Mouse (Mus musculus) embryonic stem cell, embryonic (primary cell): ENCODE data around the gene Slc10a1.

ENCODE experiments used
- CTCF ChIA-PET, 4 experiments: fragments of 300-600 bp in 2 of 4; fragments of 350-600 bp in 2 of 4; sonication (Branson Sonifier 250); formaldehyde crosslinking; loops; one replicate each; lab custom pipeline; 2022; ENCODE audit warnings: inconsistent platforms in 2 of 4; lab: Charles Lee
- POLR2A ChIA-PET, 4 experiments: fragments of 300-600 bp in 2 of 4; fragments of 350-600 bp in 2 of 4; sonication (Branson Sonifier 250); formaldehyde crosslinking; loops; one replicate each; lab custom pipeline; 2022; ENCODE audit warnings: antibody characterized with exemption in 4 of 4, inconsistent platforms in 1 of 4; lab: Charles Lee

The Slc10a1 gene

DNA sequence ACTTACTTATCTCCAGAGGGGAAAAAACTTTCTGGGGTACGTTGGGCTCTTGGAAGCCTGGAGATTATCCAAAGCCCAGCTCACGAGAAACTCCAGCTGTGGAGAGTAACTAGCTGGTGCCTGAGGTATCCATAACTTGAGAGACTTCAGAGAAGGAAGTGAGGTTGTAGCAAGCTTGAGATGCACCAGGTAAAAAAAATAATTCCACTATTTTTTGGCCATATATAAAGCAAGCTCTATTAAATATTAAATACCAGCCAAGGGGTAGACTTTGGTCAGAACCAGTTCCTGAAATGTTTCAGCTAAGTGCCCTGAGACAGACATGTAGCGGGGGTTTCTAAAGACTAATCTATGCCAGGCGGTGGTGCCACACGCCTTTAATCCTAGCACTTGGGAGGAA lies at the start of gene Slc10a1:
TSS of gene Slc10a1 (minus strand) at position 101 of the 400 bp plus-strand sequence.
- POLR2A ChIA-PET, result interaction anchor here in 3 of 4 experiments (0.7 to 4.2 kb wide), 11 partner anchors 10 to 177 kb away, joined by 3 to 19 read pairs (median 5); partner anchors contain the start of gene Srsf5 (in 3 of the 3)
- CTCF ChIA-PET, result no interaction called here

- ChIA-PET CTCF (interaction anchor here in 2 of 4 experiments (0.6 to 1.6 kb wide), 4 partner anchors 9 to 890 kb away, joined by 3 to 7 read pairs (median 4); partner anchors contain the start of gene Smoc1 (in 1 of the 2)), POLR2A (interaction anchor here in 3 of 4 experiments (0.6 to 7.1 kb wide), 27 partner anchors 8 to 166 kb away, joined by 3 to 108 read pairs (median 7); partner anchors contain the start of genes Smoc1 (in 3 of the 3) and Srsf5 (in 2 of the 3))
Observed at GRCm38 (mm10) chr12:81017624-81018023, 49.1 kb upstream of the Slc10a1 start.

DNA sequence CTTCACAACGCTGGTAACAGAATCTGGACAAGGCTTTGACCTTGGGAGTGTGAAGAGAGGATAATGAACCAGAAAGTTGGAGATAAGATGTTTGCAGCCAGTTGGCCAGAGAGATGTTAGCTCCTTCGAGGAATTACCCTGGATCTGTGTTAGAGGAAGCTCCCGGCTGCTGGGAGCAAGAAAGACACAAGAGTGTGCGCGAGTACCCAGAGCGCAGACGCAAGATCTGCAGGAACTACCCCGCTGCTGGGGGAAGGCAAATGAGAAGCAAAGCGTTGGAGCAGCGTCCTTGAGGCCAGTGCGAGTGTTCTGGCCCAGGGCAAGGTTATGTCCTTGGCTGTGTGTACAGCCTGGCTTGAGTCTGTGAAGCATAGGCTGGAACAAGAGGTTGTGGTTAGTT lies 45.0 kb upstream of the Slc10a1 start:
- ChIA-PET POLR2A (interaction anchor here in 3 of 4 experiments (0.7 to 1.5 kb wide), 15 partner anchors 10 to 155 kb away, joined by 3 to 6 read pairs (median 3); partner anchors contain the start of genes Srsf5 (in 3 of the 3) and Smoc1 (in 2 of the 3)), CTCF (interaction anchor here in 2 of 4 experiments (0.6 to 1.1 kb wide), 2 partner anchors 9 to 567 kb away, joined by 4 read pairs; no protein-coding TSS in a partner anchor)

DNA sequence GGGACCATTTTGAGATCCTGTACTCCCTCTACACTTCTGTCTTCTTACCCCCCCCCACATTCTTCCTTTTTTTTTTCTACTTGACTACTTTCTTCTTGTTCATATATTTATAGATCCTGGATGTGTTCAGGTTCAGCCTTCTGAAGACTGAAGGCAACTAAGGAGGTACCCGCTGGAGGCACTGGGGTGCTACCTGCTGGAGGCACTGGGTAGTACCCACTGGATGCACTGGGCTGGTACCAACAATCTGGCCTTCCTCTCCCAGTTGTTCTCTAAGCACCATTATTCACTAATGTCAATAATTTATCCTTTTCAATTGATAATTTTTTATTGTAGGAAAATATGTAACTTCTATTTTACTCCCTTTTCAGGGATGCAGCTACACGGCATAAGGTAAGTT lies 43.5 kb upstream of the Slc10a1 start:
- ChIA-PET CTCF (no interaction called here), POLR2A (interaction anchor here in 1 of 4 experiments (0.6 to 0.7 kb wide), 2 partner anchors 157 to 583 kb away, joined by 3 read pairs; partner anchors contain the start of gene Med6)

- CTCF ChIA-PET, result no interaction called here
- POLR2A ChIA-PET, result interaction anchor here in 3 of 4 experiments (0.6 to 3.4 kb wide), 8 partner anchors 9 to 25 kb away, joined by 3 to 18 read pairs (median 6); no protein-coding TSS in a partner anchor
Observed at GRCm38 (mm10) chr12:81009813-81010212, 41.3 kb upstream of the Slc10a1 start.

GRCm38 (mm10) chr12:81002841-81003635 lies 34.5 kb upstream of the Slc10a1 start:
- ChIA-PET CTCF (no interaction called here), POLR2A (interaction anchor here in 1 of 4 experiments (0.6 kb wide), 1 partner anchor 687 kb away, joined by 3 read pairs; no protein-coding TSS in a partner anchor)

DNA sequence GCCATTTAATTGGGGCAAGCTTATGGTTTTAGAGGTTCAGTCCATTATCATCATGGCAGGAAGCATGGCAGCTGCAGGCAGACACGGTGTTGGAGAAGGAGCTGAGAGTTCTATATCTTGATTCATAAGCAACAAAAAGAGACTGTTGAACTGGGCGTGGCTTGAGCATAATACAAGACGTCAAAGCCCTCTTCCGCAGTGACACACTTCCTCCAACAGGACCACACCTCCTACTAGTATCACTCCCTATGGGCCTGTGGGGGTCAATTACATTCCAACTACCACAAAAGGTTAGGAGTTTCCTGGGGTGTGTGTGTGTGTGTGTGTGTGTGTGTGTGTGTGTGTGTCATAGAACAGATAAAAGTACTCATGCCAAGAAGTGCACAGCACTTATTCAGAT lies 32.4 kb upstream of the Slc10a1 start:
- ChIA-PET CTCF (interaction anchor here in 1 of 4 experiments (0.8 kb wide), 1 partner anchor 47 kb away, joined by 10 read pairs; no protein-coding TSS in a partner anchor), POLR2A (interaction anchor here in 2 of 4 experiments (0.7 to 4.2 kb wide), 5 partner anchors 17 to 167 kb away, joined by 3 to 27 read pairs (median 3); partner anchors contain the start of gene Srsf5 (in 1 of the 2))

- POLR2A ChIA-PET, result interaction anchor here in 3 of 4 experiments (0.5 to 4.2 kb wide), 19 partner anchors 9 to 195 kb away, joined by 3 to 27 read pairs (median 5); partner anchors contain the start of genes Srsf5 (in 3 of the 3) and Smoc1 (in 2 of the 3)
- CTCF ChIA-PET, result interaction anchor here in 3 of 4 experiments (0.7 to 1.5 kb wide), 3 partner anchors 11 to 183 kb away, joined by 3 to 9 read pairs (median 3); no protein-coding TSS in a partner anchor
Observed at GRCm38 (mm10) chr12:80998528-80999221, 30.2 kb upstream of the Slc10a1 start.

DNA sequence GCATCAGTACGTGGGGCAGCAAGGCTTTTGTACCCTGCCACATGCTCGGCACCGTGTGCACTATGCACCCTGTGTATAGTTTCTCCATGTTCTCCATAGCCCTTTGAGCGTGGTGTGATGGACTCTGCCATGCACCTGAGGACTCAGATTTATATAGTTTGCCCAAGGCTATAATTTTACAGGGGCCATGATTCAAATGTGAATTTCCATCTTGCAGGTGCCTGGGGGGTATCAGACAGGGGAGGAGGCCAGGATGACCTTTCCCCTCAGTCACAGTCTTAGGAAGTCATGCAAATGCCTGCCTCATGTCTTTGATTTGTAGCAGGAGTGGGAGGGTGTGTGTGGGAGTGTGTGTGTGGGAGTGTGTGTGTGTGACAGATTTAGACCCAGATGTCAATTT lies 29.1 kb upstream of the Slc10a1 start:
- ChIA-PET CTCF (interaction anchor here in 1 of 4 experiments (1.5 kb wide), 1 partner anchor 15 kb away, joined by 9 read pairs; no protein-coding TSS in a partner anchor), POLR2A (interaction anchor here in 2 of 4 experiments (1.0 to 4.2 kb wide), 4 partner anchors 20 to 52 kb away, joined by 3 to 27 read pairs (median 14); partner anchors contain the start of gene Srsf5 (in 1 of the 2))

DNA sequence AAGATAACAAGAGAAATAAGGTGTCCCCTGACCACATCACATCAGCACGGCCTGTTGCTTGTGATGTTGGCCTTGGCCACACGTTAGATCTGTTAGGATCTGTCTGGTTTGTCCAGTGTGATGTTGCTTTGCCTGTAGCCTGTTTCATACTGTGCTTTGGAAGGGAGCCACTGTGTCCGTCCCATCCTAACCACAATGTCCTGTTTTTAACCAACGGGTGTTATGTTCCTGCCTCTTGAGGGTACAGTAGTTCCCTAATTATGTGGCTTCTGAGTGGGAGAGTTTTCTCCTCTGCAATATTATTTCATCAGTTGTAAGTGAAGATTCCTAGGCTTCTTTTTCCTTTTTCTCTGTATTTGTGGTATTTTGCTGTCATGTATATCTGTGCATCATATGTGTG lies 26.8 kb upstream of the Slc10a1 start:
- CTCF ChIA-PET, result interaction anchor here in 1 of 4 experiments (0.6 kb wide), 1 partner anchor 10 kb away, joined by 5 read pairs; no protein-coding TSS in a partner anchor
- POLR2A ChIA-PET, result no interaction called here

- CTCF ChIA-PET, result no interaction called here
- POLR2A ChIA-PET, result no interaction called here
Observed at GRCm38 (mm10) chr12:80993773-80994172, 25.3 kb upstream of the Slc10a1 start.

- CTCF ChIA-PET, result no interaction called here
- POLR2A ChIA-PET, result interaction anchor here in 2 of 4 experiments (0.6 to 1.9 kb wide), 4 partner anchors 26 to 70 kb away, joined by 3 to 7 read pairs (median 3); partner anchors contain the start of gene Srsf5 (in 1 of the 2)
Observed at GRCm38 (mm10) chr12:80992540-80993122, 24.1 kb upstream of the Slc10a1 start.

- POLR2A ChIA-PET, result interaction anchor here in 3 of 4 experiments (0.6 to 1.9 kb wide), 5 partner anchors 26 to 50 kb away, joined by 3 to 7 read pairs (median 3); partner anchors contain the start of gene Srsf5 (in 1 of the 3)
Observed at GRCm38 (mm10) chr12:80991806-80992205, 23.3 kb upstream of the Slc10a1 start.

GRCm38 (mm10) chr12:80990901-80991445 lies 22.5 kb upstream of the Slc10a1 start:
- ChIA-PET CTCF (interaction anchor here in 1 of 4 experiments (1.3 kb wide), 1 partner anchor 9 kb away, joined by 3 read pairs; no protein-coding TSS in a partner anchor), POLR2A (interaction anchor here in 3 of 4 experiments (0.9 to 1.9 kb wide), 6 partner anchors 27 to 46 kb away, joined by 3 to 7 read pairs (median 3); partner anchors contain the start of genes Srsf5 (in 2 of the 3) and Smoc1 (in 1 of the 3))

More at GRCm38 (mm10) chr12:80991806-80992205, 23.3 kb upstream of the Slc10a1 start:
- CTCF ChIA-PET, result interaction anchor here in 1 of 4 experiments (1.3 kb wide), 1 partner anchor 10 kb away, joined by 3 read pairs; no protein-coding TSS in a partner anchor

- CTCF ChIA-PET, result interaction anchor here in 3 of 4 experiments (0.6 kb wide), 4 partner anchors 138 to 415 kb away, joined by 3 to 6 read pairs (median 4); no protein-coding TSS in a partner anchor
- POLR2A ChIA-PET, result interaction anchor here in 3 of 4 experiments (0.5 to 1.8 kb wide), 11 partner anchors 10 to 780 kb away, joined by 3 to 5 read pairs (median 3); partner anchors contain the start of gene Srsf5 (in 2 of the 3)
Observed at GRCm38 (mm10) chr12:80988286-80988685, 19.8 kb upstream of the Slc10a1 start.

GRCm38 (mm10) chr12:80986628-80987027 lies 18.1 kb upstream of the Slc10a1 start:
- ChIA-PET CTCF (interaction anchor here in 1 of 4 experiments (0.7 to 0.9 kb wide), 2 partner anchors 198 to 322 kb away, joined by 3 to 9 read pairs; no protein-coding TSS in a partner anchor), POLR2A (interaction anchor here in 1 of 4 experiments (1.1 to 1.5 kb wide), 2 partner anchors 13 to 23 kb away, joined by 3 to 4 read pairs; no protein-coding TSS in a partner anchor)
